Mouse (Mus musculus) gastrocnemius, adult 2 months (tissue): ENCODE measurements around the gene Neo1. TPM values are rescaled to one million over a fixed set of nuclear protein-coding genes. Genes with fewer than 3 reads are reported as not detected.

Experiments
- DNase-seq: peaks from one replicate; pipeline ENCODE4 v3.0.0; 2022
- H3K27ac ChIP-seq: fragments of 200-600 bp; 2 replicates; pipeline ENCODE4 v1.8.1; 2022; ENCODE audit warnings: mild to moderate bottlenecking
- H3K4me3 ChIP-seq: fragments of 200-600 bp; 2 replicates; pipeline ENCODE4 v1.8.1; 2022; ENCODE audit warnings: mild to moderate bottlenecking, moderate library complexity
- CTCF ChIP-seq: fragments of 200-600 bp; IDR thresholded peaks from 2 replicates; pipeline ENCODE4 v1.8.1; 2022; ENCODE audit warnings: antibody characterized with exemption, mild to moderate bottlenecking, moderate library complexity
- intact Hi-C: fragments of 180-260 bp; cut with DNase I; formaldehyde crosslinking; loops from one replicate; pipeline ENCODE4 v1.15.1; 2025
- total RNA-seq, 2 experiments: library from RNA; stranded (reverse); gene quantifications; 2 replicates each; pipeline ENCODE4 v1.2.3; 2021

Gene Neo1
- total RNA-seq, 2 experiments from 2014 or later: 30.2 to 34.2 TPM

- intact Hi-C loops: loop anchor here (10.0 kb wide), 2 partner anchors 101 to 331 kb away; no protein-coding TSS in a partner anchor
- no peak for TF ChIP-seq CTCF
Measured at GRCm38 (mm10) chr9:58875439-58875838, 160.8 kb downstream of the Neo1 start.

GRCm38 (mm10) chr9:58874354-58874753 is 161.9 kb downstream of the Neo1 start:
- intact Hi-C loops: loop anchor here (5.0 to 10.0 kb wide), 3 partner anchors 100 to 330 kb away; no protein-coding TSS in a partner anchor
- H3K4me3 ChIP-seq: no peak overlapping the region

More at GRCm38 (mm10) chr9:58875439-58875838, 160.8 kb downstream of the Neo1 start:
- Histone ChIP-seq H3K27ac (no peak overlapping the region), H3K4me3 (no peak overlapping the region)
- no peak for DNase-seq

GRCm38 (mm10) chr9:58873541-58874324 is 162.5 kb downstream of the Neo1 start:
- peak; percentile 65 for DNase-seq
- H3K4me3 ChIP-seq: no peak overlapping the region
- H3K27ac ChIP-seq: no peak overlapping the region
- intact Hi-C loops: loop anchor here (2.0 to 10.0 kb wide), 4 partner anchors 99 to 329 kb away; no protein-coding TSS in a partner anchor
- peak; percentile 82 for TF ChIP-seq CTCF

More at GRCm38 (mm10) chr9:58874354-58874753, 161.9 kb downstream of the Neo1 start:
- no peak for TF ChIP-seq CTCF
- H3K27ac ChIP-seq: no peak overlapping the region
- no peak for DNase-seq

- TF ChIP-seq CTCF: no peak
- Histone ChIP-seq H3K27ac (no peak overlapping the region), H3K4me3 (no peak overlapping the region)
- intact Hi-C loops: loop anchor here (5.0 to 10.0 kb wide), 3 partner anchors 96 to 326 kb away; no protein-coding TSS in a partner anchor
- no peak for DNase-seq
Measured at GRCm38 (mm10) chr9:58871141-58871540, 165.1 kb downstream of the Neo1 start.

- no peak overlapping the region for H3K4me3 ChIP-seq
- no peak overlapping the region for H3K27ac ChIP-seq
- TF ChIP-seq CTCF: no peak
- intact Hi-C loops: no loop called here
- no peak for DNase-seq
Measured at GRCm38 (mm10) chr9:58863826-58864225, 172.4 kb downstream of the Neo1 start.

DNA sequence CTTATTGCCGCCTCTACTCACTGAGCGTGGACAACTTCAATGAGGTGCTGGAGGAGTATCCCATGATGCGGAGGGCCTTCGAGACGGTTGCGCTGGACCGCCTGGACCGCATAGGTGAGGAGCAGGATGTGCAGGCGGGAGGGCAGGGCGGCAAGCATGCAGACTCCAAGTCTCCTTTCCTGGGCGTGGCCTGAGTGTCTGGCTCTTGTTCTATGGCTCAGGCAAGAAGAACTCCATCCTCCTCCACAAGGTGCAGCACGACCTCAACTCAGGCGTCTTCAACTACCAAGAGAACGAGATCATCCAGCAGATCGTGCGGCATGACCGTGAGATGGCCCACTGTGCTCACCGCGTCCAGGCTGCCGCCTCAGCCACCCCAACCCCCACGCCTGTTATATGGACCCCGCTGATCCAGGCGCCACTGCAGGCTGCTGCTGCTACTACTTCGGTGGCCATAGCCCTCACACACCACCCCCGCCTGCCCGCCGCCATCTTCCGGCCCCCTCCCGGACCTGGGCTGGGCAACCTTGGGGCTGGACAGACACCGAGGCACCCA is 177.1 kb downstream of the Neo1 start:
- Histone ChIP-seq H3K27ac (no peak overlapping the region), H3K4me3 (no peak overlapping the region)
- intact Hi-C loops: no loop called here
- DNase-seq: no peak
- no peak for TF ChIP-seq CTCF

GRCm38 (mm10) chr9:58854931-58855330 is 181.3 kb downstream of the Neo1 start:
- intact Hi-C loops: no loop called here
- Histone ChIP-seq H3K27ac (no peak overlapping the region), H3K4me3 (no peak overlapping the region)
- DNase-seq: no peak
- TF ChIP-seq CTCF: no peak

DNA sequence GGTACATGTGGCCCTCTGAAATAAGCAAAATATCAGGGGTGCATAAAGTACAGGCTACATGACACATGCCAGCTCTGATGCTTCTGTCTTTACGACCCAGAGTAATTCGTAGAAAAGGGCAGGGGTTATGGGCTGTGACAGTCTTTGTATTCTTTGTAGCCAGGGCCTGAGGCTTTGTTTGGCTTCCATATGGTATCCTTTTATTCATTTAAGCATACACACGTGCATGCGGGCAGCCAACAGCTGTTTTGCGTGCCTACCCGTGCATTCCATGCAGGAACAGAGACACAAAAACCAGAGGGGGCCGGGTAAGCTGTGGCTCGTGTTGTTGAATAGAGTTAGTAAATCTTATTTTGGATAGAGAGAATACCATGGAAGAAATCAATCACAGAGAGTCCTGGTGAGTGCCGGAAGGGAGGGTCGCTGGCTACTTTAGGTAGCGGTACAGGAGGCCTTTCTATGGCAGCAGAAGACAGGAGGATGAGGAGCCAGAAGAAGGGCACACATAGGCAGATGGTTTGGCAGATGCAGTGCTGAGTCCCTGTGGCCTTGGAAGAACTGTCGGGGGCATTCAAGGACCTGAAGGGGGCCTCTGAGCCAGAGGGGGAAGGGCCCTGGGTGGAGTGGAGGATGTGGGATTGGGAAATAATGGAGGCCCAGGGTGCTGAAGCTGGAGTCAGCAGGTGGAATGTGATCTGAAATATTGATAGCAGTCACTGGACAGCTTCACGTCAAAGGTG is 186.5 kb downstream of the Neo1 start:
- H3K4me3 ChIP-seq: no peak overlapping the region
- no peak for TF ChIP-seq CTCF
- H3K27ac ChIP-seq: no peak overlapping the region
- DNase-seq: no peak
- intact Hi-C loops: no loop called here

GRCm38 (mm10) chr9:58847676-58848075 is 188.6 kb downstream of the Neo1 start:
- Histone ChIP-seq H3K27ac (no peak overlapping the region), H3K4me3 (no peak overlapping the region)
- intact Hi-C loops: no loop called here
- no peak for DNase-seq
- TF ChIP-seq CTCF: no peak

GRCm38 (mm10) chr9:58847008-58847407 is 189.2 kb downstream of the Neo1 start:
- no peak overlapping the region for H3K27ac ChIP-seq

DNA sequence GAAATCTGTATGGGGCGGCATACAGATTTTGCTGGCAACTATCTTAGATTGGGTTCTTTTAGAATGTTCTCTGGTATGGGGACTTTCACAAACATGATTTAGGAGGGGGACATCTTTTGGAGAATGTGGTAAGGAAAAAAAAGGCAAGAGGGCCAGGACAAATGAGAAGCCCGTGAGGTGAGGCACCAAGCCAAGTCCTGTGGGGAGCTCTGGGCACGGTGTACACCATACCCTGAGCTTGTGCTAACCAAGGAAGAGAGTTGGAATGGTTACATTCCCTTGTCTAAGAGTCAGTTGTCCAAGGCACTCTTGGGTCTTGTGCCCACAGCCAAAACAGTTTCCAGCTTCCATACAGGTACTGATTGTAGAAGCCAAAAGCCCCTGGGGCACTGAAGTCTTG is 191.6 kb downstream of the Neo1 start:
- Histone ChIP-seq H3K27ac (no peak overlapping the region), H3K4me3 (no peak overlapping the region)
- intact Hi-C loops: no loop called here
- DNase-seq: no peak
- no peak for TF ChIP-seq CTCF

More at GRCm38 (mm10) chr9:58847008-58847407, 189.2 kb downstream of the Neo1 start:
- no peak for TF ChIP-seq CTCF
- intact Hi-C loops: no loop called here
- no peak overlapping the region for H3K4me3 ChIP-seq
- DNase-seq: no peak

DNA sequence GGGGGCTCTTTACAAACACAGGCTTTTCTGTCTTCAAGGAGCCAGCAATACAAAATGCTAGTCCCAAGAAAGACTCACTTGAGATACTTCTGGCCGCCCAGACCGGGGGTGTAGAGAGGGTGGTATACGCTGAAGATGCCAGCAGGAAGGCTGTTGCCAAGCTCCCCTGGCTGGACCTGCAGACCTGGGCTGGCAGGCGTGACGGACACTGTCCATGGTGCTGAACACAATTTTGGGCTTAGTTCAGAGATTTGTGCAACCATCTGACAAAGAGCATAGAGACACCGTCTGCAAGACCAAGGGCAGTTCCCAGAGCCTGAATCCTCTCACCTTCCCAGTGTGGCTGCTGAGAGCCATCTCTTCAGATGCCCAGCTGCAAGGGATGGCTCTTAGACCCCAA is 194.6 kb downstream of the Neo1 start:
- Histone ChIP-seq H3K27ac (no peak overlapping the region), H3K4me3 (no peak overlapping the region)
- no peak for TF ChIP-seq CTCF
- intact Hi-C loops: no loop called here
- DNase-seq: peak; percentile 55

DNA sequence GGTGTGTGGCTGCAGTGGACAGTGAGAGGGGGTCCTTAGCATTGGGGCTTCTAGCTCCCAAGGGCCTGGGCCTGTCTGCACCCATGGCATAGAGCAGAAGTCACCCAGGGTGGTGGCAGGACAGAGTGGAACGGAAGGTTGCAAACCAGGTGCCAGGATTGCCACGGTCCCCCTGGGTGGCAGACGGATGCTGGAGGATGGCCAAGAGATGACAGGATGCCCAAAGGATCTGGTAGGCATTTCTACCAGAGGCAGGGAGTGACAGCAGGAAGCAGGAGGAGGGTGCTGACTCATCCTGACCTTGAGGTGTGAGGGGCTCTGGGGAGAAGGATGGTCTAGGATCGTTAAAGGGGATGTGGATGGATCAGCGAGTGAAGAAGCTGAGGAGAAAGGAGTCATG is 197.7 kb downstream of the Neo1 start:
- Histone ChIP-seq H3K4me3 (no peak overlapping the region), H3K27ac (no peak overlapping the region)
- intact Hi-C loops: no loop called here
- no peak for TF ChIP-seq CTCF
- DNase-seq: no peak
